Mouse (Mus musculus): ENCODE results near the gene Gm5072. TPM values are rescaled to one million over a fixed set of nuclear protein-coding genes. Genes with fewer than 3 reads are reported as not detected.
"Not testable (repeated sequence)": the region's sequence is repeated elsewhere in the genome, so short reads cannot be mapped to it uniquely, and the experiment has no call there.

The Gm5072 gene
- total RNA-seq (2014; rRNA removed) (not detected in 2 replicates), polyA plus RNA-seq (2012; rRNA removed) (not detected in 2 replicates)

DNA sequence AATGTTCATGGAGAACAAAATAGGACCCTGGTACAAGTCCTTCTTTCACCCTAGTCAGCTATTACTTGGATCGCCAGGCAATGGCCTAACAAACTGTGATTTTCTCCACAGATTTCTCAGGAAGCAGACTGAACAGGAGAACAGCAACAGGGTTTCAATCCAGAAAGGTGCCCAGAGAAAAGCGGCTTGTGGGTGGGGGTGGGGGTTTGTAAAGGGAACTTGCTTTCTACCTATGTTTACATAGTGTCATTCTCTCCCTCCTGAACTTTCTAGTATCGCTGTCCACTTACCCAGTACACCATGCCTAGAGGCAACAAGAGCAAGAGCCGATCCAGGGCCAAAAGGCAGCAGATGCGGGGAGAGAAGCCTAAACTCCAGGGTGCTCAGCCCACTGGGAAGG lies at the start of gene Gm5072:
Gene Gm5072 (plus strand): TSS at position 301 of the 400 bp plus-strand sequence.
- H3K27me3 ChIP-seq (ENCODE audit: control insufficient read depth, insufficient read depth, low read length); H3K4me1 ChIP-seq (ENCODE audit: control insufficient read depth, insufficient read depth, low read length); H3K27ac ChIP-seq (replicated peaks; ENCODE audit: insufficient read depth, low read depth, low read length); H3K9ac ChIP-seq (ENCODE audit: low read depth, low read length); DNase-seq (ENCODE audit: extremely low read depth, low read depth, low spot score); H3K4me3 ChIP-seq (ENCODE audit: insufficient read depth, low read depth, low read length); H3K79me2 ChIP-seq (ENCODE audit: control insufficient read depth, insufficient read depth, low read length); H3K36me3 ChIP-seq (ENCODE audit: control insufficient read depth, insufficient read depth, low read length): not testable (repeated sequence)
- no CpG with 5 or more reads among the region's 5 CpGs for WGBS

Other genes starting within 250 kb of the Gm5072 start
- gene Mageb2, start 60.8 kb upstream of the Gm5072 start, total RNA-seq (2014; rRNA removed) = not detected in 2 replicates
- not detected in 2 replicates for gene Mageb2, start 60.8 kb upstream of the Gm5072 start, polyA plus RNA-seq (2012; rRNA removed)
- not detected in 2 replicates for gene Gm8914, start 87.6 kb downstream of the Gm5072 start, total RNA-seq (2014; rRNA removed)
- gene Gm8914, start 87.6 kb downstream of the Gm5072 start, polyA plus RNA-seq (2012; rRNA removed) = not detected in 2 replicates
- not detected in 2 replicates for gene 1700084M14Rik, start 183.4 kb downstream of the Gm5072 start, total RNA-seq (2014; rRNA removed)
- not detected in 2 replicates for gene 1700084M14Rik, start 183.4 kb downstream of the Gm5072 start, polyA plus RNA-seq (2012; rRNA removed)
- gene Gm14781, start 239.7 kb downstream of the Gm5072 start, total RNA-seq (2014; rRNA removed) = not detected in 2 replicates
- not detected in 2 replicates for gene Gm14781, start 239.7 kb downstream of the Gm5072 start, polyA plus RNA-seq (2012; rRNA removed)